Mouse (Mus musculus) midbrain, embryonic 16.5 days (tissue): Measurements from ENCODE around the gene Metrnl. TPM values are rescaled to one million over a fixed set of nuclear protein-coding genes. Genes with fewer than 3 reads are reported as not detected.
A peak's percentile ranks its signal among the peaks of the same experiment; 100 is the strongest.

ENCODE experiments used
- ATAC-seq: fragments of 200-750 bp; cut with Nextera tagmentation; 2 replicates; pipeline ENCODE4 v1.8.0; 2017; ENCODE audit warnings: moderate TSS enrichment
- H3K27ac ChIP-seq: fragments of 300-500 bp; sonication (generic); 2 replicates; pipeline ENCODE4 v1.5.1; 2014; ENCODE audit warnings: mild to moderate bottlenecking, low read length, mixed read lengths
- H3K27me3 ChIP-seq: fragments of 300-500 bp; sonication (generic); 2 replicates; pipeline ENCODE4 v1.6.1; 2014; ENCODE audit warnings: low read depth, low read length, mixed read lengths; ENCODE audit not compliant: control insufficient read depth, insufficient read depth
- H3K36me3 ChIP-seq: fragments of 300-500 bp; sonication (generic); 2 replicates; pipeline ENCODE4 v1.6.1; 2014; ENCODE audit warnings: mild to moderate bottlenecking, low read length, moderate library complexity, mixed read lengths; ENCODE audit not compliant: control insufficient read depth, insufficient read depth
- H3K4me1 ChIP-seq: fragments of 300-500 bp; sonication (generic); 2 replicates; pipeline ENCODE4 v1.6.1; 2014; ENCODE audit warnings: mild to moderate bottlenecking, low read length, mixed read lengths; ENCODE audit not compliant: control insufficient read depth, insufficient read depth
- H3K4me2 ChIP-seq: fragments of 300-500 bp; sonication (generic); 2 replicates; pipeline ENCODE4 v1.6.1; 2014; ENCODE audit warnings: mild to moderate bottlenecking, low read length, mixed read lengths
- H3K4me3 ChIP-seq: fragments of 300-500 bp; sonication (generic); 2 replicates; pipeline ENCODE4 v1.5.1; 2014; ENCODE audit warnings: low read depth, mild to moderate bottlenecking, low read length, moderate library complexity, mixed read lengths
- H3K9ac ChIP-seq: fragments of 300-500 bp; sonication (generic); 2 replicates; pipeline ENCODE4 v1.6.1; 2014; ENCODE audit warnings: low read depth, low read length, mixed read lengths
- H3K9me3 ChIP-seq: fragments of 300-500 bp; sonication (generic); replicated peaks from 2 replicates; pipeline ENCODE4 v1.6.1; 2014; ENCODE audit warnings: mild to moderate bottlenecking, low read length, mixed read lengths; ENCODE audit not compliant: control insufficient read depth, poor library complexity, severe bottlenecking
- WGBS: fragments of 180-500 bp; shearing (Covaris S2); extraction: QIAGEN DNeasy Blood & Tissue Kit; methylation state at CpG from one replicate; pipeline ENCODE4 v1.1.7; 2014; 5-methylcytosine and 5-hydroxymethylcytosine counted together
- polyA plus RNA-seq: library from polyadenylated mRNA; unstranded; fragments of >200 nt; fragmentation: Nextera tagmentation; extraction: Ambion mirVana; gene quantifications from 2 replicates; pipeline ENCODE4 v1.2.1, GENCODE M21; 2015

Metrnl gene
- polyA plus RNA-seq = 12.7 TPM in 2 replicates

DNA sequence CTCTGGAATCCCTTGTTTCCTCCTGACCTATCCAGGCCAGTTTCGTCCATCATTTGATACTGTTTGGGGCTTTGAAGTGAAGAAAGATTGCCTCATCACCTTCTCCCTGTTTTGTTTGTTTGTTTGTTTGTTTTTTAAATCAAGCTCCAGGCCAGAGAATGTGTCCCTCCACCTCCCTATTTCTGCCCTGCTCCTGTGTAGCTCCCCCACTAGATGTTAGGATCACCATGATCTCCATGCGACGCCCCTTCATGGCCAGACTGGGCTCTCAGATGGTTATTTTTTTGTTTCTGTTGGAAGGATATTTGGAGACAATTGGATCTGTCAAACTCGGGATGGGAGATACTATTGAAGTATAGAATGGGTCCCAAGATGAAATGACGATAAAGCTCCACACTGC is at the start of gene Metrnl:
Gene Metrnl, plus strand, starts transcription at position 301 of the 400 bp plus-strand sequence.
- 88% methylated on average over 5 of the region's 5 CpGs for WGBS
- no peak for ATAC-seq
- Histone ChIP-seq H3K9me3 (no peaks in the 10 kb centered on the region), H3K27ac (peak within 1 kb of the TSS; percentile 9; the same call in 1 of the 2 replicates), H3K27me3 (peaks cover 8% of the 10 kb centered on the region), H3K4me2 (peak within 1 kb of the TSS; percentile 92), H3K9ac (peak within 1 kb of the TSS; percentile 70), H3K4me3 (peak within 1 kb of the TSS; percentile 68), H3K4me1 (peaks cover 8% of the 10 kb centered on the region; the same call in 1 of the 2 replicates), H3K36me3 (no peaks in the 10 kb centered on the region)

DNA sequence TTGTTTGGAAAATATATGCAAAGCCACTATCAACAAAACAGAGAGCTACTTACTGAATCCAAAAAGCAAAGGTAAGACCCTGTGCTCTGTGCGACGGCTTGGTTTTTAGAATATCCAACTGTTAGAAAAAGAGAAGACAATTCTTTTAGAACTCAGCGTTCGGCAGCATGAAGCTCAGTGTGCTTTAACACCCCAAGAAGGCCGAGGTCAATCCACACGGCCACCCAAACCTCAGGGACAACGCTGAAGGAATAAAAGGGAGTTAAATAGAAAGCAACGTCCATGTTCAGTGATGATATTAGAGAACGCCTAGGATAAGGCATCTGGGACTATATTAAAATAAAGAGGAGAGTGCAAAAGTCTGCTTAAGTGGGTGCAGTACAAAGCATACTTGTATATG is 49.8 kb upstream of the Metrnl start:
- H3K9me3 ChIP-seq = no peaks in the 10 kb centered on the region
- no peaks in the 10 kb centered on the region for H3K27me3 ChIP-seq
- ATAC-seq = no peak
- H3K4me1 ChIP-seq = no peaks in the 10 kb centered on the region
- WGBS = 92% methylated on average over 9 of the region's 9 CpGs
- no peak overlapping the region for H3K4me3 ChIP-seq
- H3K27ac ChIP-seq = no peak overlapping the region
- no peak overlapping the region for H3K4me2 ChIP-seq
- H3K36me3 ChIP-seq = no peaks in the 10 kb centered on the region
- no peak overlapping the region for H3K9ac ChIP-seq

DNA sequence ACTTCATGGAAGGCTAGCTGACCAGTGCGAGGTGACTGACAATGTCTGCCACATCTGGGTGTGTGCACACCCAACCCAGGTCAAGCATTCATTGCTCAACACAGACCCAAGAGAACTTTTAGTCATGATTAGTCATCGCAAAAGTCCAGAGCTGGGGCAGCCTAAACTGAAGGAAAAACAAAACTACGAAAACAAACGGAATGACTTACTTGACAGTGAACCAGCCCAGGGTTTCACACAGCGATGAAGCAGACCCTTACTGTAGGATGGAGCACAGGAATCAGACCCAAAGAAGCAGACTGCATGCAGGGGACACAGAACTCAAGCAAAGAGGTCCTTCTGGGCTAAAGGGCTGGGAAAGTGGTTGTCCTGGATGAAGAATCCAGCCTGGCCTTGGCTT is 49.4 kb upstream of the Metrnl start:
- Histone ChIP-seq H3K9me3 (no peaks in the 10 kb centered on the region), H3K9ac (no peak overlapping the region), H3K4me3 (no peak overlapping the region), H3K36me3 (no peaks in the 10 kb centered on the region), H3K4me1 (no peaks in the 10 kb centered on the region), H3K27me3 (no peaks in the 10 kb centered on the region), H3K4me2 (no peak overlapping the region), H3K27ac (no peak overlapping the region)
- ATAC-seq = no peak
- WGBS = 95% methylated on average over 5 of the region's 5 CpGs

DNA sequence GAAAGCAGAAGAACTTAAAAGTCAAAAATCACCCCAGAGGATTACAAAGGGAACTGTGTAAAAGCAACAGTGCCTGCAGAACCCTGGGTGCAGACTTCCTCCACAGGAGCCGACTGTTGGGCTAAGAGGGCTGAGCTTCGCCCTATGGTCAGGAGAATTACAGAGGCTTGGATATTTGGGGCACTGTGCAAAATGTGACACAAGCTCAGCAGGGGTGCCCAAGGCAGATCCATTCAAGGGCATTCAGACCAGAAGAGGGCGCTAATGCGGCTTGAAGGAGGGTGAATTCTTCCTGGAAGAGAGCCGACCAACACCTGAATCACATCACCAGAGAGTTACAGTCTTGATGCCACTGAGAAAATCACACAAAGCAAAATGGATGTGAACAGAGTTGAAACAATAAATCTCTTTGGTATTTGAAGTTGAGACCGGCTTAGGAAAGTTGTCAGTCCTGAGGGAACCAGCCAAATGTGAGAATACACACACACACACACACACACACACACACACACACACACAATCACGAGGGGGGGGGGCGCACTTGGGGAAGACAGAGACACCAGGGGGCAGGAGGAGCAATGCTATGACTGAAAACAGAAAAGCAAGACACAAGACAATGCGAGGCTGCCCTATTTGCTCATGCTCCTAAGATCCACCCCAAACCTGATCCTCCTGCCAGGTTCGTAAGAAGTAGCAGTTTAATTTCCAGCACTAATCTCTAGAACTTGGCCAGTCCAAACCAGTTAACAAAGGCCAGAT is 48.6 kb upstream of the Metrnl start:
- Histone ChIP-seq H3K4me2 (no peak overlapping the region), H3K4me3 (no peak overlapping the region), H3K4me1 (no peaks in the 10 kb centered on the region), H3K27me3 (no peaks in the 10 kb centered on the region), H3K27ac (no peak overlapping the region), H3K9ac (no peak overlapping the region), H3K36me3 (no peaks in the 10 kb centered on the region), H3K9me3 (no peaks in the 10 kb centered on the region)
- 54% methylated on average over 10 of the region's 10 CpGs for WGBS
- ATAC-seq = no peak

DNA sequence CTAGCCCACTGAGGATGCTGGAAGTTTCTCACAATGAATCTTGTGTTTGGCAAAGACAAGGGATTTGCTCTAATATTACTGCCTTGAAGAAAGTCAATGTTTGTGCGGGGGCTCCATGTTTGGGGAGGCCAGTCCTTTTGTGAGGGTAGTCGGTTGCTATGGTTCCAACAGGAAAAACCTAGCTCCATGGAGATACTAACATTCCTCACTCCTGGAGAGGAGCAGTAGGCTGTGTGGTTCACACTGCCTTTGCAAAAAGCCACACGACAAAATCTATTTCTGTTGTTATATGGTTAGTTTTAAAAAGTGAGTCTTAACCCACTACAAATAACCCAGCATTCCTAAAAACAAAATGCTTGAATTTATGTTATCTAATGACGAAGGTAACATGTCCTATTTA is 47.7 kb upstream of the Metrnl start:
- Histone ChIP-seq H3K4me2 (no peak overlapping the region), H3K4me1 (no peaks in the 10 kb centered on the region), H3K4me3 (no peak overlapping the region), H3K9ac (no peak overlapping the region), H3K27ac (no peak overlapping the region), H3K9me3 (no peaks in the 10 kb centered on the region), H3K27me3 (no peaks in the 10 kb centered on the region), H3K36me3 (no peaks in the 10 kb centered on the region)
- no peak for ATAC-seq
- WGBS = 71% methylated on average over 4 of the region's 4 CpGs

DNA sequence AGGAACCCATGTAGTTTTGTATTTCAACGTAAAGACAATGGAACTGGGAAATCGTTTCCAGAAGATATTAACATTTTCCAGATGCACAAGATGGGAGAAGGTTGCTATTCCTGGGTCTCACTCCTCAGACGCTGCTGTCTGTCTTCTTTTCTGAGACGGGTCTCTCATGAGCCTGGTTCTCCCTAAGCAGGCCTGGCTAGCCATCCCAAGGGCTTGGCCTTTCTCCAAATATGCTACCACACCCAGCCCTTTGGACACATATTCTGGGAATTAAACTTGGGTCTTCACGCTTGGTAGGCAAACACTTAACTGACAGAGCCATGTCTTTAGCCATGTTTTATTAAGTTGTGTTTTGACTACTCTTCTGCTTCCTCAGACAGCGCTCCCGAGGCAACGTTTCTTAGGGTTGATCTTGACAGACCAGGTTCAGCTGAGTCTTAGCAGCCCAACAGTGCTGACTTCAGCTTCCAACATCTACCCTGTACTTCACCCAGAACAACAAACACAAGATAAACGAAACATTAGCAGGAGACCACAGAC is 46.9 kb upstream of the Metrnl start:
- no peaks in the 10 kb centered on the region for H3K4me1 ChIP-seq
- WGBS = 85% methylated on average over 9 of the region's 9 CpGs
- no peak overlapping the region for H3K4me2 ChIP-seq

DNA sequence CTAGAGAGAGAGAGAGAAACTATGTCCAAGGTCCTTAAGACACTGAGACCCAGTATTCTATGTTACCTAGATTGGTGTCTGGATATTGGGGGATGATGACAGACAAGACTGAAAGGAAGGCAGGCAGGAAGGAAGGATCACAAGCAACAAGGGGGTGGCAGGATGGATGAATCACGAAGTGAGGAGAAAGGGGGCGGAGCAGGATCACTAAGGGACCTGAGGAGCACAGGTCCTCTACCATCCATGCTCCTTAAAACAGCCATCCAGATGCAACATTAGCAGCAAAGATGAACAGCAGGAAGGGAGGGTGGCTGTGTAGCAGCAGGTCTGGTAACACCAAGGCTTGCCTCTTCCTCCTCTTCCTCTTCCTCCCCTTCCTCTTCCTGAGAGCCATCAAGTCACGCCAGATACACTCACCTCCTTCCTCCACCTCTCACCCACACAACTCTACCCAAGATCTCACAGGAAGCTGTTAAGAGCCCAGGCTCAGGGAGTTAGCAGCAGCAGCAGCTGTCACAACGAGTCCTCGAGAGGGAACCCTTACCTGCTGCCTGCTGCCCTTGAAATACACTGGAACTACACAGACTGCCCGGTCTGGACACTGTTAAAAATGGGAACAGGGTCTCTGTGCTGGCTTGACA is 46.1 kb upstream of the Metrnl start:
- no peak for ATAC-seq
- WGBS = 87% methylated on average over 6 of the region's 6 CpGs
- H3K27me3 ChIP-seq = no peaks in the 10 kb centered on the region

More for the DNA sequence above, 46.9 kb upstream of the Metrnl start:
- Histone ChIP-seq H3K4me3 (no peak overlapping the region), H3K27me3 (no peaks in the 10 kb centered on the region), H3K36me3 (no peaks in the 10 kb centered on the region), H3K9me3 (no peaks in the 10 kb centered on the region), H3K9ac (no peak overlapping the region), H3K27ac (no peak overlapping the region)
- ATAC-seq = no peak

DNA sequence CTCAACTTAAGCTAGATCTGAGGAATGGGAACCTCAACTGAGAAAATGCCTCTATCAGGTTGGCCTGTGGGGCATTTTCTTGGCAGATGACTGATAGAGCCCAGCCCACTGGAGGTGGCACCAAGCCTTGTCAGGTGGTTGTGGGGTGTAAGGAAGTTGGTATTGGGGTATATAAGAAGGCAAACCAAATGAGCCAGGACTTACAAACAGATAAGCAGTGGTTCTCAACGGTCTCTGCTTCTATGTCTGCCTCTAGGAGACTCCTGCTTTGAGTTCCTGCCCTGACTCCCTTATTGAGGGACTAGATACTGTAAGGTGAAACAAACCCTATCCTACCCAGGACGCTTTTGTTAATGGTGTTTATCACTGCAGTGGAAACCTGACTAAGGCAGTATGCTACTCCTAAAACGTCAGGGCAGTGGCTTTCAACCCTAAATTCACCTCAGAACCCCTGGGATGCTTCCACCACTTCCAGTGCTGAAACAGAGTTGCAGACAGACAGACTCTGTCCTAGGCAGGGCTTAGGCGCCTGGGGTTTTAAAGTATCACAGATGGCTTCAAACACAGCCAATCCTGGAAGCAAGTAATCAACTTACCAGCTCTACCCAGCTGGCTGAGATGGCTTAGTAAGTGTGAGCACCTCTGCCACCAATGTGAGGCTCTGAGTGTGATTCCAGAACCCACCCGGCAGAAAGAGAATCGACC is 45.4 kb upstream of the Metrnl start:
- Histone ChIP-seq H3K9ac (no peak overlapping the region), H3K4me2 (no peak overlapping the region), H3K36me3 (no peaks in the 10 kb centered on the region), H3K4me1 (no peaks in the 10 kb centered on the region), H3K27ac (no peak overlapping the region), H3K9me3 (no peaks in the 10 kb centered on the region), H3K27me3 (no peaks in the 10 kb centered on the region), H3K4me3 (no peak overlapping the region)
- ATAC-seq = no peak
- 82% methylated on average over 6 of the region's 6 CpGs for WGBS

More for the DNA sequence above, 46.1 kb upstream of the Metrnl start:
- Histone ChIP-seq H3K4me2 (no peak overlapping the region), H3K36me3 (no peaks in the 10 kb centered on the region), H3K9me3 (no peaks in the 10 kb centered on the region), H3K4me3 (no peak overlapping the region), H3K9ac (no peak overlapping the region), H3K4me1 (no peaks in the 10 kb centered on the region), H3K27ac (no peak overlapping the region)
